Mouse (Mus musculus) C2C12 (cell line): ENCODE data around the gene Erbb2.

Experiments
- CEBPB ChIP-seq: IDR thresholded peaks from one replicate; pipeline ENCODE4 v1.6.1; 2011; ENCODE audit warnings: low read depth, mild to moderate bottlenecking, control low read depth, moderate library complexity
- CTCF ChIP-seq: IDR thresholded peaks from one replicate; pipeline ENCODE4 v1.5.1; 2011; ENCODE audit not compliant: control insufficient read depth, insufficient read depth, insufficient read length
- FOSL1 ChIP-seq: IDR thresholded peaks from one replicate; pipeline ENCODE4 v1.8.0; 2011; ENCODE audit warnings: mild to moderate bottlenecking, low read length; ENCODE audit not compliant: poor library complexity, insufficient read depth, severe bottlenecking
- MAX ChIP-seq: IDR thresholded peaks from one replicate; pipeline ENCODE4 v1.6.1; 2011; ENCODE audit warnings: mild to moderate bottlenecking, control low read depth
- MYOD1 ChIP-seq: IDR thresholded peaks from one replicate; pipeline ENCODE4 v1.6.1; 2011; ENCODE audit warnings: low read depth; ENCODE audit not compliant: control insufficient read depth, insufficient read length
- MYOG ChIP-seq: IDR thresholded peaks from one replicate; pipeline ENCODE4 v1.6.1; 2011; ENCODE audit not compliant: control insufficient read depth, insufficient read length; ENCODE audit errors: extremely low read depth
- USF1 ChIP-seq: IDR thresholded peaks from one replicate; pipeline ENCODE4 v1.6.1; 2011; ENCODE audit warnings: low read depth, mild to moderate bottlenecking, control low read depth, moderate library complexity

- TF ChIP-seq CTCF (no peak), MAX (no peak), USF1 (no peak), FOSL1 (no peak), MYOG (no peak), MYOD1 (no peak), CEBPB (no peak)
Measured at GRCm38 (mm10) chr11:98418273-98418672, 6.0 kb downstream of the Erbb2 start.
